Mouse (Mus musculus): Measurements from ENCODE around the gene Hnf4a. TPM values are rescaled to one million over a fixed set of nuclear protein-coding genes. Genes with fewer than 3 reads are reported as not detected.
A peak's percentile ranks its signal among the peaks of the same experiment; 100 is the strongest.

Gene Hnf4a
- polyA plus RNA-seq, 1 experiment from 2014 or later = 21.6 TPM

GRCm38 (mm10) chr2:163469711-163470110, 36.9 kb upstream of the Hnf4a start:
- Histone ChIP-seq H3K27ac (no peak overlapping the region), H3K9me3 (replicated peaks; ENCODE audit: low read length) (no peaks in the 10 kb centered on the region), H3K27me3 (ENCODE audit: insufficient read depth, low read length) (no peaks in the 10 kb centered on the region), H3K4me3 (replicated peaks; ENCODE audit: low read depth, low read length) (no peak overlapping the region), H3K9ac (ENCODE audit: low read depth, low read length) (no peak overlapping the region), H3K36me3 (ENCODE audit: insufficient read depth, low read length) (peaks cover 11% of the 10 kb centered on the region; the same call in 1 of the 2 replicates), H3K4me1 (replicated peaks; ENCODE audit: insufficient read depth, low read length) (peaks cover 8% of the 10 kb centered on the region; the same call in 1 of the 2 replicates), H3K4me2 (ENCODE audit: low read length) (no peak overlapping the region)
- WGBS = 97% methylated on average over 15 of the region's 15 CpGs
- TF ChIP-seq CTCF (IDR thresholded peaks at IDR 0.05; ENCODE audit: low read depth) = no peak
- ATAC-seq (replicated peaks; ENCODE audit: low FRiP score, low read depth) (no peak), DNase-seq (ENCODE audit: low spot score) (no peak)

- Histone ChIP-seq H3K36me3 (ENCODE audit: insufficient read depth, low read length) (peaks cover 11% of the 10 kb centered on the region; the same call in 1 of the 2 replicates), H3K27me3 (ENCODE audit: insufficient read depth, low read length) (no peaks in the 10 kb centered on the region), H3K4me2 (ENCODE audit: low read length) (peak overlapping the region; percentile 91), H3K4me1 (replicated peaks; ENCODE audit: insufficient read depth, low read length) (peaks cover 8% of the 10 kb centered on the region; the same call in 1 of the 2 replicates), H3K9me3 (replicated peaks; ENCODE audit: low read length) (no peaks in the 10 kb centered on the region), H3K4me3 (replicated peaks; ENCODE audit: low read depth, low read length) (no peak overlapping the region), H3K9ac (ENCODE audit: low read depth, low read length) (no peak overlapping the region; the same call in 1 of the 2 replicates), H3K27ac (no peak overlapping the region)
- no peak for TF ChIP-seq CTCF (IDR thresholded peaks at IDR 0.05; ENCODE audit: low read depth)
- no peak for DNase-seq (ENCODE audit: low spot score)
- ATAC-seq (replicated peaks; ENCODE audit: low FRiP score, low read depth) = no peak
- WGBS = 69% methylated on average over 3 of the region's 3 CpGs
Observed at GRCm38 (mm10) chr2:163471136-163471535, 35.5 kb upstream of the Hnf4a start.

GRCm38 (mm10) chr2:163471710-163472465, 34.7 kb upstream of the Hnf4a start:
- TF ChIP-seq CTCF (IDR thresholded peaks at IDR 0.05; ENCODE audit: low read depth) = no peak
- peak overlapping the region; percentile 60 for H3K27ac ChIP-seq
- peak overlapping the region; percentile 72 for H3K4me3 ChIP-seq (replicated peaks; ENCODE audit: low read depth, low read length)
- H3K9me3 ChIP-seq (replicated peaks; ENCODE audit: low read length) = no peaks in the 10 kb centered on the region
- peak; percentile 27 for DNase-seq (ENCODE audit: low spot score)
- H3K36me3 ChIP-seq (ENCODE audit: insufficient read depth, low read length) = peaks cover 11% of the 10 kb centered on the region; the same call in 1 of the 2 replicates
- peak overlapping the region; percentile 91 for H3K4me2 ChIP-seq (ENCODE audit: low read length)
- ATAC-seq (replicated peaks; ENCODE audit: low FRiP score, low read depth) = peak; percentile 69
- H3K4me1 ChIP-seq (replicated peaks; ENCODE audit: insufficient read depth, low read length) = peaks cover 8% of the 10 kb centered on the region; the same call in 1 of the 2 replicates
- H3K27me3 ChIP-seq (ENCODE audit: insufficient read depth, low read length) = no peaks in the 10 kb centered on the region
- peak overlapping the region; percentile 75 for H3K9ac ChIP-seq (ENCODE audit: low read depth, low read length)
- WGBS = 4% methylated on average over 36 of the region's 36 CpGs

GRCm38 (mm10) chr2:163472466-163472851, 34.1 kb upstream of the Hnf4a start, which contains the start of gene Fitm2:
Gene Fitm2, minus strand, starts transcription at chr2:163472629.
- peaks cover 11% of the 10 kb centered on the region; the same call in 1 of the 2 replicates for H3K36me3 ChIP-seq (ENCODE audit: insufficient read depth, low read length)
- H3K4me1 ChIP-seq (replicated peaks; ENCODE audit: insufficient read depth, low read length) = peaks cover 8% of the 10 kb centered on the region; the same call in 1 of the 2 replicates
- ATAC-seq (replicated peaks; ENCODE audit: low FRiP score, low read depth) = peak; percentile 97

GRCm38 (mm10) chr2:163480191-163480825, 26.3 kb upstream of the Hnf4a start:
- Histone ChIP-seq H3K9me3 (replicated peaks; ENCODE audit: low read length) (no peaks in the 10 kb centered on the region), H3K9ac (ENCODE audit: low read depth, low read length) (no peak overlapping the region), H3K27ac (no peak overlapping the region), H3K4me2 (ENCODE audit: low read length) (no peak overlapping the region), H3K4me3 (replicated peaks; ENCODE audit: low read depth, low read length) (no peak overlapping the region), H3K36me3 (ENCODE audit: insufficient read depth, low read length) (no peaks in the 10 kb centered on the region), H3K4me1 (replicated peaks; ENCODE audit: insufficient read depth, low read length) (no peaks in the 10 kb centered on the region), H3K27me3 (ENCODE audit: insufficient read depth, low read length) (peaks cover 4% of the 10 kb centered on the region)
- WGBS = 58% methylated on average over 18 of the region's 18 CpGs
- DNase-seq (ENCODE audit: low spot score) (peak; percentile 18), ATAC-seq (replicated peaks; ENCODE audit: low FRiP score, low read depth) (no peak)
- peak; percentile 55 for TF ChIP-seq CTCF (IDR thresholded peaks at IDR 0.05; ENCODE audit: low read depth)

More at GRCm38 (mm10) chr2:163472466-163472851, 34.1 kb upstream of the Hnf4a start, which contains the start of gene Fitm2:
- DNase-seq (ENCODE audit: low spot score) = peak; percentile 96
- Histone ChIP-seq H3K27me3 (ENCODE audit: insufficient read depth, low read length) (no peaks in the 10 kb centered on the region), H3K27ac (peak within 1 kb of the TSS; percentile 60), H3K4me3 (replicated peaks; ENCODE audit: low read depth, low read length) (peak within 1 kb of the TSS; percentile 72), H3K4me2 (ENCODE audit: low read length) (peak within 1 kb of the TSS; percentile 91), H3K9me3 (replicated peaks; ENCODE audit: low read length) (no peaks in the 10 kb centered on the region), H3K9ac (ENCODE audit: low read depth, low read length) (peak within 1 kb of the TSS; percentile 75)
- peak; percentile 100 for TF ChIP-seq CTCF (IDR thresholded peaks at IDR 0.05; ENCODE audit: low read depth)
- 0% methylated on average over 23 of the region's 30 CpGs for WGBS

GRCm38 (mm10) chr2:163481539-163482029, 25.0 kb upstream of the Hnf4a start:
- H3K4me3 ChIP-seq (replicated peaks; ENCODE audit: low read depth, low read length) = peak overlapping the region; percentile 22
- H3K9me3 ChIP-seq (replicated peaks; ENCODE audit: low read length) = no peaks in the 10 kb centered on the region
- H3K36me3 ChIP-seq (ENCODE audit: insufficient read depth, low read length) = no peaks in the 10 kb centered on the region
- peak; percentile 77 for ATAC-seq (replicated peaks; ENCODE audit: low FRiP score, low read depth)
- 4% methylated on average over 21 of the region's 21 CpGs for WGBS
- no peak overlapping the region for H3K9ac ChIP-seq (ENCODE audit: low read depth, low read length)
- H3K4me1 ChIP-seq (replicated peaks; ENCODE audit: insufficient read depth, low read length) = no peaks in the 10 kb centered on the region
- peak overlapping the region; percentile 52; the same call in 1 of the 2 replicates for H3K27ac ChIP-seq
- peak; percentile 29 for DNase-seq (ENCODE audit: low spot score)
- TF ChIP-seq CTCF (IDR thresholded peaks at IDR 0.05; ENCODE audit: low read depth) = peak; percentile 57
- H3K27me3 ChIP-seq (ENCODE audit: insufficient read depth, low read length) = peaks cover 4% of the 10 kb centered on the region
- peak overlapping the region; percentile 51 for H3K4me2 ChIP-seq (ENCODE audit: low read length)

Measured in kidney, postnatal 0 days (tissue).